Mouse (Mus musculus) spleen, postnatal 14 days (tissue): ENCODE measurements at regions not wholly inside any gene's neighbourhood (a gene's known extent, or its start where the extent isn't known, plus 50 kb on each side); places are given as distances from the start of the nearest gene placed in this dataset.
"Not testable (repeated sequence)": the region's sequence is repeated elsewhere in the genome, so short reads cannot be mapped to it uniquely, and the experiment has no call there.

Source experiments
- DNase-seq, 2 experiments: peaks; one replicate each; pipeline ENCODE4 v3.0.0; 2021 to 2022; ENCODE audit warnings: low spot score in 2 of 2

DNA sequence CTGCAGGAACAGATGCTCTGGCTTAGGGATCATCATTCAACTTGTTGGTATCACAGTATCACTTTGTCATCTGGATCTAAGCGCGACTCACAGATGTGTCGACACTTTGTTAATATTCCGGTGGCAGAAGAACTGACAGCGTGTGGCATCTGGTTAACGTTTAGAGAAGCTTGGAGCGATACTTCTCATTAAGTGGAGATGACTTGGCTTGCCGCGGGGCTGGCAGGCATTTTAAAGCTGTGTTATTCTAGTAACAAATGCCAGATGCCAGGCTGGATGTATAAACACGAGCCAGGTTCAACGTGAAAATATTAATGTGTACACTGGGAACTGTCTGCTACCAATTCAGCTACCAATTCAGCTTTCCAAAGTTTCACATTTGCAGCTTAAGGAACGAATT lies 430.3 kb upstream of the Dab2 start:
- DNase-seq: no peak

DNA sequence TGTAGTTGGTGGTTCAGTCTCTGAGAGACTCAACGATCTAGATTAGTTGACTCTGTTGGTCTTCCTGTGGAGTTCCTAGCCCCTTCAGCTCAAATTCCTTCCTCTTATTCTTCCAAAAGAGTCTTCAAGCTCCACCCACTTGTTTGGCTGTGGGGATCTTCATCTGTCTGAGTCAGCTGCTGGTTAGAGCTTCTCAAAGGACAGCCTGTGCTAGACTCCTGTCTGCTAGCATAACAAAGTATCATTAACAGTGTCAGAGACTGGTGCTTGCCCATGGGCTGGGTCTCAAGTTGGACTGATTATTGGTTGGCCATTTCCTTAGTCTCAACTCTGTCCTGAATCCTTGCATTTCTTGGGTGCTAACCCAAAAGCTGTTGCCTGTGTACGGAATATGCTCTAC lies 429.7 kb upstream of the Dab2 start:
- DNase-seq: no peak

DNA sequence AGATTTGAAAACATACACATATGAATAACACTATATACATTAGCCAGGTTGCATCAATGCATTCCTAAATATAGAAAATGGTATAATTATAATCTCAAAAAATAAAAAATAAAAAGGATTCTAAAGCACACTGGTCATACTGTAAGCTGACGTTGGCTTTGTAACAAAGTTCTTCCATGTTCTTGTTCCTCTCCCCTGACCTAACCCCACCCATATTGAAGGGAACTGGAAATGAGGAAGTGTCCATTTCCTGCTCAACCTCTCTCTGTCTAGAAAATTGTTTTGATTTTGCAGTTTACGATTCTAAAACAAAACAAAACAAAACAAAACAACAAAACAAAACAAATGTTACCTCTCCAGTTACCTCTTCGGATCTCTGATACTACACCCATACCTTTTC lies 427.5 kb upstream of the Dab2 start:
- DNase-seq: no peak

DNA sequence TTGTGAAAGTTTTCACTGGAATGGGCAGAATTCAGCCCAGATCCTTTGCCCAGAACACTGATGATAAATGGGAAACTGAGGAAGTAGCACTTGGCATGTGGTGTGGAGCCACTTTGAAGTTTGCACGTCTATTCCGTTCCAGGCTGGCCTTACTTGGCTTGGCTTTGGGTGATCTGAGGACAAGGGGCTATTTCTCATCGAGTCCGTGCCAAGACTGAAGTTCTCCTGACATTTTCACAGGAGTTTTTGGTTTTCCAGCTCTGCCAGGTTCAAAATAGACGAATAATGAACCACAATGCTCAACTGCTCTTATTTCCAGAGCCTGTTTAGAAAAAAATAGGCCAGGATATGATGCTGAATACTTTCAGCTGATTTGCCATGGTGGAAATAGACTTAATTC lies 421.8 kb upstream of the Dab2 start:
- DNase-seq: no peak

DNA sequence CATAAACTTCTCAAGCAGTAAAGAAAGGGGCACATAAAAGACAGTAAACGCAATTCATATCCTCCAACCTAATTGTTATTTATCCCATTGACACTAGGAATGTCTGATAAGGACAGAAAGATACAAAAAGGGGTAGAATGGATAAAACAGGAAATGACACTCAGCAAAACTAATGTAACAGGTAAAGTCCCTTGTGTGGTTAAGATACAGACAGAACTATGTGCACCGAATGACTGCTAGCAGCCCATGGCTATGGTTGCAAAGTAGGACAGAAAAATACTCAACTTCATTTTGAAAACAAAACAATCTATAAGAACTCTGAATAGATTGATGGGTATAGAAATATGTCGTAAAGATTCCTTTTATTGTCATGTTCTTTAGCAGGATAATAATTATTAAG lies 408.4 kb upstream of the Dab2 start:
- DNase-seq: no peak

DNA sequence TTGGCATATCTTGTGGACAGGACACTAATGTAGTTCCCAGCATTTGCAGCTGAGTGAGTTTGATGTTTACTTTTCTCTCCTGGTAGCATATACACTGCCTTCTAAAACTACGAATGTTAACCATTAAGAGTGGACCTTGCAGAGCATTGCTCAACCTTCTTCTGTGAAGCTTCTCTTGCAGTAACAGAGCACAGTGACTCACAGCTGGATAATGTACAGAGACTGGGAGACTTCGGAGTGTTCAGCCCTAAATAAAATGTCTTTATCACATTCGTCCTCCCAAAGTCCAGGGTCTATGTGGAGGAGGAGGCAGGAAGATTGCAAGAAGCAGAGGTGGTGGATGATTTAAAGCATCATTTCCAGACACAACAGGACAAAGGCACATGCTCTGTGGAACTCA lies 407.6 kb upstream of the Dab2 start:
- DNase-seq: no peak

DNA sequence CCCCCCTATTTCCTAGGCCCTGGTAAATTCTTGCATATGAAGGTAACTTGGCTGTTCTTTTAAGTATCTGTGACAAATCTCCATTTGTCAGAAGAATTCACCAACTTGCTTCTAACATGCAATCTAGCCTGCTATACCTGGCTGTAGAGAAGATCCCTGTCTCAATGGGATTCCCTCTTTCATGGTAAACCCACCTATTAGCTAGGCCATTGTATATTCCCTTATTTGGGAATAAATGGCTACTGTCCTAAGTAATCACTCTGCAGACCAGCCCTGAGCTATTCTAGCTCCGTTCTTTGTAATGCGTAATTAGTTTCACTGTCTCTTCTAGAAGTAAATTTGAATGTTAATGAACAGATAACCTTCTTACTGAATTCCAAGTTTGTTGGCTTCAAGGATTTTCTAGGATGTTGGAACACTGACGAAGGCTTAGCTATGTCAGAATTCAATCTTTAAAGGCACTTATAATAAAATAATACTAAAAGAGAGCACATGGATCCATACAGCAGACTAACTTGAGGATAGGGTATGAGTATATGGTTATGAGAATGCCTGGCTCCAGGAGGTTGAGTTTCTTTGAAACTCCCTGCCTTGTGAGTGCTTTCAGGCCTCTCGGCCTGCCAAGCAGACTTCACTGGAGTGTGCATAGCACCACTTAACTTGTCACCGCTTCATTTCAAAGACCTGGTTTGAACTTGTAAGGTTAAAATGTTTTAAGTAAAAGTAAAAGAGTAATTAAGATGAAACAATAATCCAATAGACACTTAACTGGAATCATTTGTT lies 403.7 kb upstream of the Dab2 start:
- DNase-seq: not testable (repeated sequence)

DNA sequence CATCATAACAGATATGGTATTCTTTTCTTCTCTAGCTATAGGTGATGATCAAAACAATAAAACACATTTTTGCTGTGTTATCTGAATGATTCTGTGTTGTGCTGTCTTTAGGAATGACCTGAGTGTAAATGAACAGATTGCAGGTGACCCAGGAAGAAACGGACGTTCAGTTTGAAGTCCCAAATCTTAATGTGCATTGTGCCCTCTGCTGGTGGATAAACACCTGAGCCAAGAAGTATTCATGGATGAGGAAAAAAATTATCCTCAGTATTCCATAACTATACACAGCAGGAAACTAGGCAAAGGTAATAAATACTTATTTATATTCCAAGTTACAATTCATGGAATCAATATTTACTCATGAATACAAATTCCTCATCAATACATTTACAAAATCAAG lies 384.3 kb upstream of the Dab2 start:
- peak in 1 of 2 experiments; percentile 3 for DNase-seq

DNA sequence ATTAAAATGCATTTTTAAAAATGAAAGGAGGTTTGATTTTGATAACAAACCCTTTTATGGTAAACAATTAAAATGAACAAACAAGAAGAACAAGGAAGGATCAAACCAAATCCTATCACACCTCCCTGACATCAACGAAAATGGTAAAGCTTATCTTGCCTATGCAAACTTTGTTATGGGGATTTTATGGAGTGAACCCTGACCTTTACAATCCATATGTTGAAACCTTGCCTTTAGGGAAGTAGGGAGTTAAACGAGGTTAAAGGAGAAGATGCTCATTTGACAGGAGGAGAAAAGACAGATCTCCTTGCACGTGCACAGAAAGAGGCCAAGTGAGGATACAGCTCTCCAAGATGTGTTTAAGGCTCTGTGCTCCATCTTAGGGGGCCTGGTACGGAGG lies 379.5 kb upstream of the Dab2 start:
- DNase-seq: no peak

DNA sequence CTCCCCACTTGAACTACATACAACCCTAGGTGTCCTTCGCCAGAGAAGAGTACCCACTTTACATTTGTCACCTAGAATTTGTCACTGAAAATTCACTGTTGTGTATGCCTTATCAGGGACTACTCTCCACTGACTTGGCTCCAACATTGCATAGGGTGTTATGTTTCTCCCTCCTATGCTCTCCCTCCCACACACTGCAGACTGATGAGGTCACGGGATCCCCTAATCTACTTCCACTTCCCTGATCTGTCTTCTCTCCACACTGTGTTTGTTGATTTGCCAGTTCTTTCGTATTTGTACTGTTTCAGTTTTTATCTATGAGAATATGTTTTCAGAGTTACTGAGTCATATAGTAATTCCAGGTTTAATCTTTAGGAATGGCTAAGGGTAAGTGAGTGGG lies 371.8 kb upstream of the Dab2 start:
- DNase-seq: no peak

DNA sequence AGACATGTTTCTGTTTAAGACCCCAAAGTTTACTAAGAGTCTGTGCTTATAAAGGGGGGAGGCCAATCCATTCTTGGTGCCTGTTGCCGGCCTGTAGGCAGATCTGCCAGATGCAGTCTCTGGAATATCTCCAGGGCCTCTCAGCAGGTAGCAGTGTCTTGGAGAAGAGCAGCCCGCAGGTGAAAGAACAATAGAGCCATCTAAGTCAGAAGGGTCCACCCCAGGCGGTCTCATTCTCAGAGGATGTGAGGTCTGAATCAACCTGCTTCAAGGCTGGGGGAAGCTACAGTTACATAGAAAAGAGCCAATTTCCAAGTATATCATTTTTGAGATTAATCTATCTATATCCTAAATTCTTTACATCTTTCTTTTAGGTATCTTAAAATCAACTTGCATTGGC lies 366.0 kb upstream of the Dab2 start:
- no peak for DNase-seq

DNA sequence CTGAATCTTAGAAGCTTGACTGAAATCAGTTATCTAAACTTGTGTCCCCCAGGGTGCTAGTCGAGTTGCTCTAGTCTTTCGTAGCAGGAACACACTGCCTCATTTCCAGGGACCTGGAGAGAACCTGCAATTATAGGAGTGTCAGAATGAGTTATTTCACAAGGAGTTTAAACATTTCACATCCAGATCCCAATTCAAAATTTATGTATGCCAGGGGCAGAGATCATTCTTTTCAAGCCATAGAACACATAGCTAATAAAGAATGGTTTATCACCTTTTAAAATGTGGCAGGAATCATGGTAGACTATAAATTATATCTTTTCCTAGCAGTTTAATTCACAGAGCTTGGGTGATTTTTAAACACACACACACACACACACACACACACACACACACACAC lies 358.6 kb upstream of the Dab2 start:
- DNase-seq: no peak

DNA sequence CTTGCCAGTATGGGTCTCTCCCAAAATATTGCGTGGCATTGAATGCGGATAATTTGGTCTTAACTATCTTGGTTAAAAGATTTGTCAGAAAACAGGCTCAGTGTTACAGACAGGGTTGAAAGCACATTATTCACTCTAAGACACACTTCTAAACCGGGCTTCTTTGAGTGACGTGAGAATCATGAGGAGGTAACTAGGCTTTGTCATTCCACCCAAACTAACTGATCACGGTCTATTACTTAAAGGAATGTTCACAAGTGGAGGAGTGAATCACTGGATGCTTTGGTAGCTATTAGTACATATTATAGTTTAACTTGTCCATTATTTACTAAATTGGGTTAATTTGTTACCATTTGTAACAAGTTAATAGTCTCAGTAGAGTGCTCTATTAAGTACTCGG lies 352.9 kb upstream of the Dab2 start:
- DNase-seq: no peak

DNA sequence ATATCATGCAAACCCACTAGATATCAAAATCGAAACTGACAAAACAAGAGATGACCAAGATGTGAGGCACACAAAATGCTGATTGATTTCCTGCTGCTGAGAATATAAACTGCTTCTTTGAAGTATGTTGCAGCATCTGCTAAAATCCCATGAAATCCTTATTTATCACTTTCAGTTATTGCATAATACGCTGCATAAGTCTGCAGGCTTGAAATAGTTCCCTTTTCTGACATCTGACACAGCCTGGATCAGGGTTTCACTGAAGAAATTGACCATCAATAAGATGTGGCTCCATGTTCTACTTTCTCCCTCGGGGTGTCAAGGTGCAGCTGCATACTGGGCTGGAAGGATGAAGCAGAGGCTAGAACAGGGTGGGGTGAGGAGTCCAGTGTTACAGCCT lies 348.7 kb upstream of the Dab2 start:
- no peak for DNase-seq

DNA sequence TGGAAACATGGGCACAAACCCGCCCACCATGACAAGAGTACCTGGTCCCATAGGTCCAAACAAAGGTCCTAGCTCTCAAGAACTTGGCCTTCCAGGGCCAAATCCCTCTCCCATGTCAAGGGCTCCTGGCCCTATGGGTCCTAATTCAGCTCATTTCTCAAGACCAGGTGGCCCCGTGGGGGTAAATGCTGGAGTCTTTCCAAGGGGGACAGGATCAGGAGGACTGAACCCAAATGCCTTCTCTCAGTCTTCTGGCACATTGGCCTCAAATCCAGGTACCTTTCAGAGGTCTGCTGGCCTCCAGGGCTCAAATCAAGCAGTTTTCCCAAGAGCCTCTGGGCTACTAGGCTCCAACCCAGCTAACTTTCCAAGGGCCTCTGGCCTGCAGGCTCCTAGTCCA lies 347.9 kb upstream of the Dab2 start:
- not testable (repeated sequence) for DNase-seq

DNA sequence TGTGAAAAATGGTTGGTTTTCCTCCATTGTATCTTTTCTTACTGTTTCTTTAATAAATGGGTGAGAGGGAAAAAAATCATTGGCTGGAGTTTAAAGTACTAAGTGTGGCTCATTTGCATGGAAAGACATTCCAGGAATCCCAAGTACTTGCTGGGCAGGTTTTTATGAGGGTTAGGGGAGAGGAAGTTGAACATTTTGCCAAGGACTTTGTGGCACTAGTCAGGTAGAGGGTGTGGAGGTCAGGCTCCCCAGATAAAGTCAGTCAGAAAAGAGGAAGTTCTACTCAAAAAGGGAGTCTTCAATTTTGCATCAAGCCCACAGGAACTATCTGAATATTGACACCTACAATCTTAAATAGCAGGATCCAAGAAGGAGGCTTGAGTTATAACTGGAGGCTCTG lies 346.5 kb upstream of the Dab2 start:
- no peak for DNase-seq

DNA sequence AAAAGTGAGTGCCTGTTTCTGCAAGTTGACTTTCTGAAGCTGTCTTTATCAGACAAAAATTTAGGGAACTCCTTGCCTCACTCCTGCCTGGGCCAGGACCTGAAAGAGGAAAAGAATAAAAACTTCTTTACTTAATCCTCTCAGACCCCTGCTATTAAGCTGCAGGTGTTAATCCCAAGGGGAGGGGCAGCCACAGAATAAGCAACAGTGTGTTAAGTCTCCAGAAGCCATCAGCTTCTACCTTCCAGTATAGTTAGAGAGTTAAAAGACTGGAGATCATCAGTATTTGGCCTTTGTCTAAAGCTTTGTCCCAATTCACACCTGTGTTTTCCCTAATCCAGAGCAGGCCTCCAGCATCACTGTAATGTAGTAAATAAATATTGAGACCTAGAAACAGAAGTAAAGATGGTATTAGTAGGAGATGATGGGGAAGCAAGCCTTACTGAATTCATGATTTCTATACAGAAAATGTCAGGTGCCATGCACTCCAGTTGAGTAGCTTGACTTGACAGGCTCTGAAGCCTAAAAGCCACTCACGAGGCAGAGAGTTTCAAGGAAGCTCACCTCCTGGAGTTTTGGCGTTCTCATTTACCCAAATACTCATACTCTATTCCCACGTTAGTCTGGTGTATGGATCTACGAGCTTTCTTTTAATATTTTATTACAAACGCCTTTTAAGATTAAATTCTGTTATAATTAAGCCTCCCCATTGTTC lies 308.1 kb upstream of the Dab2 start:
- no peak for DNase-seq

DNA sequence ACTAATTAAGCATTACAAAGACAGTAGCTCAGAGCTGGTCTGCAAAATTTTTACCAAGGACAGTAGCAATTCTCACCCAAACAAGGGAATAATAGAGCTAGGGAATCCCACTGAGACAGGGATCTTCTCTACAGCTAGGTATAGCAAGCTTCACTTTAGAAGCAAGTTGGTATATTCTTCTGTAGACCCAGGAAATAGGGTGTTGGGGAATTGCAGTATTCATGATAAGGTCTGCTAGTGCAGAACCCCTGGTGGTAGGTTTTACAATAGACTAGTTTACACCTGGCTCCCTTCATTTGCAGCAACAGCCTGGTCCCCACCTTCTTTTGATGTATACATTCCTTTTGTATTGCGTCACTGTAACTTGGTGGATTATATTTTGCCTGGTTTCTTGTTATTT lies 307.4 kb upstream of the Dab2 start:
- not testable (repeated sequence) for DNase-seq

DNA sequence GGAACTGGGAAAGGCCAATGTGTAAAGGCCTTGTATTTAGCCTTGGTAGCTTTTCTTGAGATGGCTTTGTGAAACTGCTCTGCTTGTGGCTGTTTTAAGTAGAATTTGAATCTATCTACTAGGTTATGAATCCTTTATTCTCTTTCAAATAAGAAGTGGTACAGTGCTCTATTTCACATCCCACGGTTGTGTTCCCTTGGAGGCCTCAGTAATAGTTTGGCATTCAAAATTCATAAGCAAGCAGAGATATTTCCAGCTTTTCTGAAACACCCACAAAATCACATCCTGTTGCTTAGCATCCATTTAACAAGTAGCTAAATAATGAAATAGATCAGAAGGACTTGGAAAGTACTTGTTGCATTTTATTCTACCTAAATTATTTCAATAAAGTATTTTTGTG lies 298.8 kb upstream of the Dab2 start:
- DNase-seq: no peak

DNA sequence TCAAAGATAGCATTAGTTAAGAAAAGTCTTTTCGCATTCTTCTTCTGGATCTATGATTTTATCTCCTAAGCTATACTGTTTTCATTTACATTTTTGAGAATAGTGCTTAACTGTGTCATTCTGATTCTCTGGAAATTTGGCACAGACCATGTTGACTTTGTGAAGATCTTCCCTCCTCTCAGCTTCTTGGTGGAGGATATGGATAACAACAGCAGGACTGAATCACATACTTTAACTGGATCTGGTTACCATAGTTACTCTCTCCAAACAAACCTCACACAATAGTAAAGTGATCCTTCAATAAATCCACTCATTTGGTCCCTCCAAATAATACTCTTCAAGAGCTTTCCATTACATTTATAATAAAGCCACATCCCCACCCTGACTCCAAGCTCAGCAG lies 298.2 kb upstream of the Dab2 start:
- DNase-seq: no peak

DNA sequence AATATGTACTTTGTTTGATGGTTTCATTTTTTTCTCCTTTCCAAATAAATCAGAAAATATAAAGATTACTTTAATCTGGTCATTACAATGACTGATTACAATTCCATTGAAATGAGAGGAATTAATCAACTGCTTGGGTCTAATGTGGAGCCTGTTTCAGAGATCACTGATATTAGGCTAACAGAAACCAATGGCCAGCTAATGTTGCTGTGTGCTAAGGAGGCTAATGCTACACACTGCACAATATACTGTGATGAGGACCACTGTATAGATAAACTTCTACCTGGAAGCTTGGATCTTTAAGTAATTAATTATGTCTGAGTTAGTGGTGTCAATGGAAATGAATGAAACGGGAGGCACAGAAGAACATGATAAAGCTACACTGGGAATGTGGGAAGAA lies 284.6 kb upstream of the Dab2 start:
- DNase-seq: no peak

DNA sequence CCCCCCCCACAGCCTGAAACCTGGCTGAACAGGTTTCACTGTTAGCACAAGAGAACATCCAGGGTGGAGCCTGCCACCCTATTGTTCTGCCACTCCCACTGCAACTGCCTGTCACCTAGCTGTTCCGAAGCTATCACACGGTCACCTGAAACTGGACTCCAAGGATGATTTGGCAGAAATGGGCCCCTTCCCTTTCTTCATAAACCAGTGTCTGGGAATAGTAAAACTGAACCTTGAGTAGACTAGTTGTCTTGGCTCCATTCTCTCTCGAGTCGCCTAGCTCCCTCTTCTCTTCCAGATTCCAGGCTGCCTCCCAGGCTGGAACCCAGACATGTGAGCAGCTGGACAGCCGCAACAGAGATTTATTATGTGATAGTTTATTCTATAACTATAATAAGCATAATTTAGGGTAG lies 282.9 kb upstream of the Dab2 start:
- no peak for DNase-seq

DNA sequence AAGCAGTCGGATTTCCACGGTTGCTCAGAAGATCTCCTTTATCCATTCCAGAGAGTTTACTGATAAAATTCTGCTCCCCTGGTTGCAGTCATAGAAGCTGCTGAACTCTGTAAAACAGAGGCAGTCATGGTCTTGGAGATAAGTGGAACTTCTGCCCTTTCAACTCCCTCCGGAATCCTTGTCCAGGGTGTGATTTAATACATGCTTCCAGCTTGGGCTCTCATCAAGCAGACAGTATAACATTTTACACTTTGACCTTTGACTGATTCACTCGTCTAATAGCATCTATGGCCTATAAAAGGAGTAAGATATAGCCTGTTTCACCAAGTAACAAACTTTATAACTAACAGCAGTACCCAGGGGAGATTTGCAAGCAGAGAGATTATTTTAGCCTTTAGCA lies 274.0 kb upstream of the Dab2 start:
- no peak for DNase-seq

DNA sequence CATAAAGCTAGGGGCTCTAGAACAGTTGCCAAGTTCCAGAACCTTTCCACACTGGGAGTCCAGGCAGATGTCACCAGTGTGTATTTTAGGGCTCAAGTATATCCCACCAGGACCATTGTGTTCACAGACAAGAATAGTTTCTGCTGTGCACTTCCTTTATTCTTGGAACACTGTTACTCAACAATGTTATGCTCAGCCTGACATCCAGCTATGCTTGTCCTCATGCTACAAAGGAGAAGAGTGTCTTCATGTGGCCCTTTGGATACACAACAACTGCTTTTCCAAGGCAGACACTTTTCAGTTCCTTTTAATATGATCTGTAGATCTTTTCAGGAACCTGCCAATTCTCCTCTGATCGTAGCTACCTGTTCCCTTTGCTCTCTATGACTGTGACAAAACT lies 270.4 kb upstream of the Dab2 start:
- DNase-seq: no peak
